Mouse (Mus musculus) cerebellum, postnatal 36 days (tissue): ENCODE measurements at regions not wholly inside any gene's neighbourhood (a gene's known extent, or its start where the extent isn't known, plus 50 kb on each side); places are given as distances from the start of the nearest gene placed in this dataset.
A peak's percentile ranks its signal among the peaks of the same experiment; 100 is the strongest.
"Not testable (repeated sequence)": the region's sequence is repeated elsewhere in the genome, so short reads cannot be mapped to it uniquely, and the experiment has no call there.

Experiments
- DNase-seq, 2 experiments: peaks; one replicate each; pipeline ENCODE4 v3.0.0; 2021 to 2022; ENCODE audit warnings: mixed read lengths in 2 of 2

DNA sequence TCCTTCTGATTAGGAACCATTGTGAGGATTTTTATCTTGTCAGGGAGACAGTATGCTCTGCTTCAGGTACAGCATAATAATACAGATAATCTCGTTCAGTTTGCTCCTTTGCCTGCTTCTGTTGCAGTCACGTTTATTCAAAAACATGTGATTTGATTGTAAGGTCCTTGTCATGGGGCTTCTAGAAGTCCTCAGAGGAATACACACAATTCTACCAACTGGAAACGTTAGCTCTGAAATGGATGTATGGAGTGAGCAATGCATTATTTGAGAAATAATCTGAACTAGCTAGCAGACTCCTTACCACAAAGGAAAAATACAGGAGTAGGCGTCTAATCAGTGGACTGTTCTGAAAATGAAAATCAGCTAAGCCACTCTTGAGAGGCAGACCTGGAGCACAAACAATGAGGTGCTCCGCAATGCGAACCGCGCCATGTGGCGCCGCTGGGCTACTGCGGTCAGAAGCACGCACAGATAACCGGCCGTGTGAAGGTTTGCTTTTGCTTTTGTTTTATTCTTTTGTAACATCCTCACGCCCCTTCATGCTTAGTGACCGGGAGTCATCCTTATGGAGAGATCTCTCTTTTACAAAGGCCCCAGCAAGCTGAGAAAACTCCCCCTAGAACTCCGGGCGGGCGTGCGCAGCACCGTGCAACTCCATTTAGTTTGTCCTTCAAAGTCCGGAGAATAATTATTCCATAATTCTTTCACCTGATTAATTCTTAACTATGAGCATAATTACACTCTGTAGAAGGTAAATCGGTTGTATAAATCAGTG is 419.7 kb downstream of the Nova1 start:
- peak; percentile 38 to 53 for DNase-seq

DNA sequence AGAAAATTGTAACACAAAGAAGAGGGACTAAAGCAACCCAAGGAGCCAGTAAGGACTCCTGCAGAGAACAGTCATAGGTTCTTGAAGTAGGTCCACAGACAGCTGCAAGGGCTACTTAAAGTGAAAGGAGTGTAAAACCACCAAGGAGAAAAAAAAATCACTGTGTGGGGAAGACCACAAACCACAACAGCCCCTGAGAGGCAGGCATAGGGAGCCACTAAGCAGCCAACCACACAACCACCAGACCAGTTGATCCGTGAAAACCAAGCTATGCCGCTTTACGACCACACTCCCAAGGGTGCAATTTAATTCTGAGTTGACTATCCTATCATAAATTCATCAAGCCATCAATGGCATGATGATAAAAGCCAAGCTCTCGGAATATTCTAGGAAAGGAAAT is 423.5 kb downstream of the Nova1 start:
- no peak for DNase-seq

DNA sequence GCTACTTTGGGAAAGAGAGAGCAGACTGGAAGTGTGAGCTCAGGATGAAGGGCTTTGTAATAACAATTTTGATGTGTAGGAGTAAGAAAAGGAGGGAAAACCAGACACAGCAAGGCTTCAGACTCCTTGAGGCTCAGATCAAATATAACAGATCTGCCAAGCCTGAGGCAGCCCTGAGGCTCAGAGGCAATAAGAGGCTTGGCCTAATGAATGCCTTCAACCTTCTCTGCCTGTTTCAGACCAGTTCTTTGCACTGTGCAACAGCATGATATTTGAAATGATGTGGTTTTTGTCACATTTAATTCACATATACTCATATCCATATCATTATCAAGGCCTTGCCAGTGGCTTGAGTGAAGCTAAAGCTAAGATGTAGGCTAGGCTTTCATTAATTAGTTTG is 425.0 kb downstream of the Nova1 start:
- no peak for DNase-seq

DNA sequence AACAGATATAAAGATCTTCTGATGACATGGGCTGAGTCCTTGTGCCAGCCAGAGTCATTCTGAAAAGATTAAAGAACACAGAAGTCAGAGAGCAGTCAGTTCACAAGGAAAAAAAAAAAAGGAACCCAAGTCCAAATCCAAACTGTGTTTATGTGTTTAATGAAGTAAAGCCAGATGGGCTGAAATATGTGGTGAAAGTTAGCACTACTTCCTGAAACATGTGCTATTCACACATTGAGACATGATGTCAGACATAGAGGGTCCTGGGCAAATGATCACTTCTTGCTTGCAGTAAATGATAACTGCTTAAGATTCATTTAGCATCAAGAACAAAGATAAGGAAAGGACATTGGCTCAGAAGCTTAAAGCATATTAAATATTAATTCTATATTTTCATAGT is 439.8 kb downstream of the Nova1 start:
- no peak for DNase-seq

DNA sequence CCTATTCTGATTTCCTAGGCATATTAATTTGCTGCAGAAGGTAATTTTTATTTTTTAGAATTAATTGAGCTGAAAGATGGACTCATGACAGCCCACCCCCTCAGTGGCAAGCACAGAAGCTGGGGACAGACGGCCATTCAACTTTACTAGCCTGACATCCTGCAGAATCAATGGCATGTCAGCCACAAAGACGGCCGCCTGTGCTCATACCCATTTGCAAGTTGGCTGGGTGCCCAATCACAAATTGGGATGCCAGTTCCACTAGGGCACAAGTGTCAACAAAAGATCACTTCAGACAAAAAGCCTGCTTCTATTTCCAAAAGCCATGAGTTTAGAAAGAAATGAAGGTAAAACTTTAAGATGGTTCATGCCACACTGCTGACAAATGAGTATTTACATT is 447.0 kb downstream of the Nova1 start:
- peak; percentile 50 to 57 for DNase-seq

DNA sequence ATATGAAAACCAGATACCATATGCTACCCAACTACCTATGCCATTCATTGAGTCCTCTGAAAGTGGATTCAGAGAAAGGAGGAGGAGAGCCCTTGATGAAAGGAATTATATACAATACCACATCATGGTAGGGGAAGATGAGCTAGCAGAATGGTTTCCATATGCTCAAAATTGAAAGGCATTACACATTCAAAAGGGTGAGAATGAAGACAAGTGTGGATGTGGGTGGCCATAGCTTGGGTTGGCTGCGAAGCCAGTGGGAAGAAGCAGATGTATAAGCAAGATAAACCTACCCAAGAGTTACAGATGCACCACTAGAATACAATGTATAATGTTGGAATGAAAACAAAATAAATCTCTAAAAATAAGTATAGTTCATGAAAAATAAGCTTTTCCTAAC is 485.4 kb downstream of the Nova1 start:
- DNase-seq: no peak

DNA sequence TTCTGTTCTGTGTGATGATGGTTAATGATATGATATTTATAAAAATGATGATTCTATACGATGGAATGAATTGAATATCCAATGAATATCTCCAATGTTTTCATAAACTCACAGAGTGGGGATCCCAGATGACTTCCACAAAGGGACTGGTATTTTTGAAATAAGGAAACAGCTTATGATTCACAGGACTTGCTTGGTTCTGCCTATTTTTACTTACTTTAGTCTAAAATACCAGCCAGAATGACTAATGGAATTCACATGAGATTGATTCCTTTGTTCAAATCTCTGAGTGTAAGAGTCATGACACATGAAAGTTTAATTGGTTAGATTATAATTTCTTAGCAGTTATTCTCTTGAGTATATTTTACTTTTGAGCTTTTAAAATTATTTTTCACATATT is 490.9 kb downstream of the Nova1 start:
- DNase-seq: no peak

DNA sequence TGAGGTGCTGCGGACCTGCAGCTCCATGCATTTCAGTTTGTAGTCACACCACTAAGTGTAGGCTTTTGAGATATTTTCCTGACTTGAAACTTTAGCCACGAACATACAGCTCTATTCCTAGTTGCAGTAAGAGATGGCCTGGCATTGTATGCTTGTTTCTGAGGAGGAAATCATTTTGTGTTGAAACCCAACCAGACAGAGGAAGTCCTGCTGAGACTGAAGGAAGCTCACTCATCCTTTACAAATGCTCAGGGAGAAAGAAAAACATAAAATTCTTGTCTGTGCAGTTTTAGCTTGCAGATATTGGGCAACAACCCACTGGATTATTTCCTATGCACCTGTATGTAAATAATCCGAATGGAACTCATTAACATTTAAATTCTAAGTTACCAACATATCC is 495.5 kb downstream of the Nova1 start:
- DNase-seq: peak; percentile 7 to 27

DNA sequence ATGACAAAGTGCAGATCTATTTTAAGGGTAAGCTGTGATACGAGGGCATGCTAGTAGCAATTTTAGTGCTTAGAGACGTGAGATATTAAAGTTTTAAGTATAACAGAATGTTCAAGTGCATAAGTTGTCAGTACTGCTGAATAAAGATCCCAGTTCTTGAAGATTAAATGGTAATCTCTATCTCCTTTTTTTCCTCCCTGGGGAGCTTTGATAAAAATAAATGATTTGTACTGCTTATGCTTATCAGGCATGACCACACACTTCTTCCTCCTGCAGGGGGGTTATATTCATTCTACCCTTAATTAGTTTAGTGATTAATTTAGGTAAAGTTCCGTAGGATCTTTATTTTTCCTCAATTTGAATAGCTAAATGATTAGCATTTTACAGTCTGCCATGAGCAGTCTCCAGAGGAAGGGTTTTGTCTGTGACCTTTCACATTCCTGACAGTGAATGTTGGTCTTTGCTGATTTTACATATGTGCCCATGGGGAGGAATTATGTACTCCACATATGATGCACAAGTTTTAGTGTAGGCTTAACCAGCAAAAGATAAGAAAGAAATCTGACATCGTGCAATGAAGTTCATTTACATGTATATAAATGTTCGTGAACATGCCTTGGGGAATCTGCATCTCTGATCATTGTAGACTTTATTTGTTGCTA is 515.5 kb downstream of the Nova1 start:
- no peak for DNase-seq

DNA sequence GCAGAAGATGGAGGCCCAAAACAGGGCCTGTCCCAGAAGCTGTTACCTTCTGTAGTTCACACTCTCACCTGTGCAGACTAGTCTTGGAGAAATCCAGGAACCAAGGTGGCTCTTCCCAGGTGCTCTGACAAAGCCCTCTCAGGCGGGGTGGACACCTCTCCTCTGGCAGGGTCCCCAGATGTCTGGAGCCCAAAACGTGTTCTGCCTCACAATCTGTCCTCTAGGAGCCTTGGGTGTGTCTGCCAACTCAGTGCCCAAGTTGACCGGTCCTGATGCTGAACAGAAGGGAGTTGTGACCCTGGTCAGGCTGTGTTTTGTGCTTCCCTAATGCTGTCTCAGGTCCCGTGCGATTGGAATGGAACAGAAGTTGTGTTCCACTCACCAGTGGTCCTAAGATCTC is 519.8 kb downstream of the Nova1 start:
- DNase-seq: no peak

DNA sequence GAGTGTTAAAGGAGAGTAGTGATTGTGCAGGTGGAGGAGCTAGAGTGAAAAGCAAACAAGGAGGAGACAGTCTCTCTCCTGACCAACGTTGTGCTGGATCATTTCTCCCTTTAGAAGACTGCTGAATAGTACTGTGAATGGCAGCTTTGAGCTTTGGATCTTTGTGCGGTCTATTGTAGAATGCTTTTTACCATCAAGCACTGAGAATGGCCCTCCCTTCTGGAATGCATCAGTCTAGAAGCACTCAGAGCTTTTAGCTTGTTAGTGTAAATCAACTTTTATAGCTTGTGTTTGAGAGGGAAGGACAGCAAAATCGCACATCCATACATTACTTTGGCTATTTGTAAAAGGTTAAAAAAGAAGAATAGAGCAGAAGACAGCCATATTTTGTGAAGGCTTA is 534.2 kb downstream of the Nova1 start:
- DNase-seq: no peak

DNA sequence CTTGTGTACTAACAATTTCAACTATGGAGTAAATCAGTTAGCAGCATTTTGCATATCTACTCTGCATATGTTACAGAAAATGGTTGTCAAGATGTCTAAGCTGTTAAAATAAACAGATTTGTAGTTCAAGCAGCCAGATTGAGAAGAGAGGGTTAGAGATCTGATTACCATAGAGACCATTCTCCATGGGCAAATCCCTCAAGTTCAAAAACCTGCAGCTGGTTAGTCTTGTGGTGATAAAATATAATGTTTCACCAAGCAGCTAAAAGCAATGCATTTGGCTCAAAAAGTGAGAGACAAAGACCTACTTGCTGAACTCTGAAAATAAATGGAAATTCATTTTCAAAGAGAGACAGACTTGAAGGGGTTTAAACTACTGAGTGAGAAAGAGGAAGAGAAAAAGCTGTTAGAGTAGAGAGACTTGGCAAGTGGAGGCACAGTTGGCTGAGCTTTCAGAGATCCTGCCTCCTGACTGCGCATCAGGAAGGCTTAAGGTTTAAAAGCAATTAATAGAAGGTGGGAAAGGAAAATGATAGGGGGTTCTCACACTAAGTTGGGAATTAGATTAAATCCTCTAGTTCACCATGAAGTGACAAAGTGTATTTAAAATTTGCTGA is 570.2 kb downstream of the Nova1 start:
- no peak for DNase-seq

DNA sequence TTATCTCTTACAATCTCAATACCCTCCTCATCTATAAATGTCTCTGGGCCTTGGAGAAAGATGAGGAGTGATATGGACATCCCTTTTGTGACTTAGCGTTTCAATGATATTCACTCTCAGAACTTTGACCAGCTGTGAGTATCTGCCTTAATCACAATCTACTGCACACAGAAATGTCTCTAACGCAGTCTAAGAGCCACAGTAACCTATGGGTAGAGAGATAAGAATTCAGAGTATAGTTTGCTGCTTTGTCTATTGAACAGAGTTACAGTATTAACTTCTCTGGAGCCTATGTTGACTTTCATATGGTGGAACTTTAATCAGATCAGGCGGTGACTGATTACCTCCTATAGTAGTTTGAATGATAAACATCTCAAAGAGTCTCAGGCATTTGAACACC is 573.8 kb downstream of the Nova1 start:
- no peak for DNase-seq

DNA sequence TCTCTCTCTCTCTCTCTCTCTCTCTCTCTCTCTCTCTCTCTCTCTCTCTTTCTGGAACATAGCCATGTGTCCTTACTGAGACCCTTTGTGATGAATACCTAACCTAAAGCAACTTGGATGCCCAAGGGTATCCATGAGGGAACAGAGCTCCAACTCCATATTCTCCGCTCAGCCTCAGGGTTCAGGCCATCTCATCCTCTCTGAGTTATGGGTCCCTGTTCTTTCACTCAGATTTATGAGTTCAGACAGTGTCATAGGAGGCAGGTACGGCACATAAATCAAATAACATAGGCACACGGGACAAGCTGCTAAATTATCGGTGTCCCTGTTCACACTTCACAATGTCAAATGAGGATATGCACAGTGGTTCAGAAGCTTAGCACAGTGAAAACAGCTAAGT is 586.4 kb downstream of the Nova1 start:
- DNase-seq: no peak

DNA sequence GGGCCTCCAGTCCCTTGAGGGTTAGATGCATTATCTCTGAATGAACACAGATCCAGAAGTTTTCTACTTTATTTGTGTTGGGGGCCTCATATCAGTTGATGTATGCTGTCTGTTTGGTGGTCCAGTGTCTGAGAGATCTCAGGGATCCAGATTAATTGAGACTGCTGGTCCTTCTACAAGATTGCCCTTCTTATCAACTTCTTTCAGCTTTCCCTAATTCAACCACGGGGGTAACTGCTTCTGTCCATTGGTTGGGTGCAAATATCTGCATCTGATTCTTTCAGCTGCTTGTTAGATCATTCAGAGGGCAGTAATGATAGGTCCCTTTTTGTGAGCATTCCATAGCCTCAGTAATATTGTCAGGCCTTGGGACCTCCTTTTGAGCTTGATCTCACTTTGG is 603.4 kb downstream of the Nova1 start:
- not testable (repeated sequence) for DNase-seq

DNA sequence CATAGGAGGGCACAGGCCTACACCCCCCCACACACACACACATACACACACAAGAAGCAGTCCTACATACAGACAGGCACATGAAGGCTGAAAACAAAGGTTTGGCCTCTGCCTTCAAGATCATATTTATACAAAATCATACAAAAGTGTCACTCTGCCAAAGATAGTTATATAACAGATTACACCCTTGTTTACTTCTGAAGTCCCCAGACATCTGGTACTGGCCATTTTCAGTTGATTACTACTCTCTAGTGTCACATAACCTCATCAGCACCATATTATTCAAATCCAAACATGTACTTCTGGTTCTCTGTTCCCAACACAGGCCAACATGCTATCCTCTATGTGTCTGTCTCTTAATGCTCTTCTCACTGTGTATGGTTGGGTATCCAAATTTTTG is 619.7 kb downstream of the Nova1 start:
- DNase-seq: no peak

DNA sequence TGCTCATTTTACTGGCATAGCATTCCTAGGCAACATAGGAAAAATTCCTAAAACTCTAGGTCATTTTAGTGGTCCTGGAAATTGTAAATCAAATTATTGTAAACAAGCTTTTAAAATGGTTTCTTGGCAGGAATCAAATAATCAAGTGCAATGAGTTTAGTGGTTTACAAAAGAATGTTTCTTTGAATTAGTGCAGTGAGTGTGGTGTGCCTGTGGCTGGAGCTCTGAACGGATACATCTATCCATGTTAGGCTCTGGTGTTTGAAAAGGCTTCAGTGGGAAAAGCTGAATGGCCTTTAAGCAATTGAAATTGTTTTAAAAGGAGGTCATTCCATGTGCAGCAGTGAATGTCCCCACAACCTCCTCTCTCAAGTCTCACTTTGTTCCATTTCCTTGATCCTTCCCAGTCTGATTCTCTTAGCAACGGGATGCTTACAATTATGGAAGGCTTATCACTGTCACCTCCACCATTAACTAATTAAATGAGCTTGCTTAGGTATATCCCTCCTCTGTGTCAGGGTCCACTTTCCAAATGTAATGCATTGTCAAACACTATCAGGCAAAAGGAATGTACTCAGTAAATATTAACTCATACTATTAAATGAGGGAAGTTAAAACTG is 621.1 kb downstream of the Nova1 start:
- no peak for DNase-seq

DNA sequence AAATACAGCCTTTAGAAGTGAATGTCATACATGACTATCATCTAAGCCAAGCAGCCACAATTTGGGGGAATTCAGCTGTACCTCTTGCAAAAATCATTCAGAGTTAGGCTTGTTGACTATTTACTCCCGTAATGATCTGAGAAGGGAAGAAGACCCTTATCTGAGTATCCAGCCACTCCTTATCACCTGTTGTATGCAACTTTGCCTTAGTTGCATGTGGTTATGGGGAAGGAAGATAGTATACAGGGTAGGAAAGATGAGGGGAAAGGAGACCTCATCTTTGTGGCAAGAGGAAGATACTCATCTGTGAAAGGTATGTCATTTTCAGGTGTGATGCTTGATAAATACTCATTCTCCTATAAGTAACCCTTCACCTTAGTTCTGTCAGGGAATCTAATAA is 624.6 kb downstream of the Nova1 start:
- DNase-seq: no peak
